Mouse (Mus musculus) MEL (cell line): ENCODE results near the gene Mov10l1.

Experiments
- CTCF ChIP-seq, 3 experiments: IDR thresholded peaks in 2 of 3; conservative IDR thresholded peaks in 1 of 3; 2 replicates each; pipeline ENCODE4 v1.5.1; 2011 to 2012; ENCODE audit warnings: low read length in 3 of 3, low read depth in 2 of 3, mild to moderate bottlenecking in 2 of 3, improper control_type of control experiment in 1 of 3, inconsistent platforms in 1 of 3, mixed read lengths in 1 of 3, moderate library complexity in 1 of 3; ENCODE audit not compliant: control insufficient read depth in 1 of 3, insufficient read depth in 1 of 3, poor library complexity in 1 of 3, severe bottlenecking in 1 of 3
- EP300 ChIP-seq, 2 experiments: IDR thresholded peaks; 2 replicates each; pipeline ENCODE4 v1.6.1; 2011; ENCODE audit warnings: improper control_type of control experiment in 2 of 2, low read length in 2 of 2, low read depth in 1 of 2, mild to moderate bottlenecking in 1 of 2
- HCFC1 ChIP-seq: IDR thresholded peaks from 2 replicates; pipeline ENCODE4 v1.6.1; 2012; ENCODE audit warnings: low read depth, mild to moderate bottlenecking, inconsistent platforms, low read length, improper control_type of control experiment, moderate library complexity
- RAD21 ChIP-seq: IDR thresholded peaks from 2 replicates; pipeline ENCODE4 v1.6.1; 2011; ENCODE audit warnings: mild to moderate bottlenecking, low read depth, low read length, improper control_type of control experiment
- ZC3H11A ChIP-seq: IDR thresholded peaks from 2 replicates; pipeline ENCODE4 v1.6.1; 2012; ENCODE audit warnings: low read depth, mild to moderate bottlenecking, inconsistent platforms, low read length, improper control_type of control experiment

DNA sequence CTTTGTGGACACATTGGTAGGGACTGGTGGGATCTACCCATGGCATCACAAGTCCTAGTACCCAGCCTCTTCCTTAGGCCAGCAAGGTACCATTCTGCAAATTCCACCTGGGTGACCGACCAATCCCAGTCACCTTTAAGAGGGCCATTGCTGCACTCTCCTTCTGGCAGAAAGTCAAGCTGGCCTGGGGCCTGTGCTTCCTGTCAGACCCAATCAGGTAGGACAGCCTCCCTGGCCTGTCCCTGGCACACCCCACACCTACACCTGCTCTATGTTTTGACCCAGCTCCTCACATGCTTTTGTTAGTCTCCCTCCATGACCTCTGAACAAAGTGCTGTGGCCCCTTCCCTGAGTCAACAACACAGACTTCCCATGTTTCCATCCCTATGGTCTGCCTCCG lies 102.1 kb downstream of the Mov10l1 start:
- TF ChIP-seq EP300 (IDR thresholded peaks at IDR 0.05; ENCODE audit: low read depth in 1 of 2, low read length in 2 of 2) (no peak), RAD21 (no peak), HCFC1 (no peak), ZC3H11A (no peak), CTCF (IDR thresholded peaks at IDR 0.05 in 2 of 3, conservative IDR thresholded peaks at IDR 0.05 in 1 of 3; ENCODE audit: control insufficient read depth in 1 of 3, insufficient read depth in 1 of 3, low read depth in 2 of 3, low read length in 3 of 3, poor library complexity in 1 of 3, severe bottlenecking in 1 of 3) (no peak)
